Mouse (Mus musculus): ENCODE results near the gene Hist1h2ag.
"Not testable (repeated sequence)": the region's sequence is repeated elsewhere in the genome, so short reads cannot be mapped to it uniquely, and the experiment has no call there.

DNA sequence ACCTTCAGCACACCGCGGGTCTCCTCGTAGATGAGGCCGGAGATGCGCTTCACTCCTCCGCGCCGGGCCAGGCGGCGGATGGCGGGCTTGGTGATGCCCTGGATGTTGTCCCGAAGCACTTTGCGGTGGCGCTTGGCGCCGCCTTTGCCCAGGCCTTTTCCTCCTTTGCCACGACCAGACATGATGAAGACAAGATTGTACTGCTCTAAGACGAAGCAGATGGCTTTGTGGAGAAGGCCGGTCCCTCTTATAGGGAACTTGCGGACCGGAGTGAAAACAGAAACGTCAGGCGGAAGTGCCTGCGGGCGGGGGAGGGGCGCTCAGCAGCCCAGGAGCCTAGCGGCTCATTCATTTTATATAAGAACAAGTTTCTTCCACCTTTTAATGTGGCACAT, 1.6 kb downstream of the Hist1h2ag start, which contains the start of gene Hist1h4i:
- not testable (repeated sequence) for TF ChIP-seq CTCF (IDR thresholded peaks at IDR 0.05; ENCODE audit: low read depth, low read length)
- peak; percentile 98 for TF ChIP-seq POLR2AphosphoS5 (IDR thresholded peaks at IDR 0.05; ENCODE audit: insufficient replicate concordance, low read depth, low read length)

Measured in G1E (cell line).